Mouse (Mus musculus) embryonic fibroblast, embryonic 13.5 days (primary cell): Measurements from ENCODE around the gene Nop2.

ENCODE experiments used
- CTCF ChIP-seq: IDR thresholded peaks from 2 replicates; pipeline ENCODE4 v1.5.1; 2011; ENCODE audit warnings: mild to moderate bottlenecking, control low read depth, low read length, moderate library complexity, borderline replicate concordance; ENCODE audit not compliant: insufficient read depth
- POLR2A ChIP-seq: IDR thresholded peaks from 2 replicates; pipeline ENCODE4 v1.6.1; 2011; ENCODE audit warnings: low read depth, mild to moderate bottlenecking, control low read depth, low read length, moderate library complexity

GRCm38 (mm10) chr6:125170194-125170593, 38.5 kb downstream of the Nop2 start:
- TF ChIP-seq POLR2A (no peak), CTCF (no peak)
